Mouse (Mus musculus) v-Abl transformed pro-B cells (cell line): ENCODE data around the gene Gtf2e1.

Experiments
- in situ Hi-C, 2 experiments: fragments of 400-800 bp; cut with MboI; formaldehyde crosslinking; loops; one replicate each; pipeline ENCODE4 v1.15.1; 2025; ENCODE audit not compliant: unreplicated experiment in 2 of 2

Gene Gtf2e1

DNA sequence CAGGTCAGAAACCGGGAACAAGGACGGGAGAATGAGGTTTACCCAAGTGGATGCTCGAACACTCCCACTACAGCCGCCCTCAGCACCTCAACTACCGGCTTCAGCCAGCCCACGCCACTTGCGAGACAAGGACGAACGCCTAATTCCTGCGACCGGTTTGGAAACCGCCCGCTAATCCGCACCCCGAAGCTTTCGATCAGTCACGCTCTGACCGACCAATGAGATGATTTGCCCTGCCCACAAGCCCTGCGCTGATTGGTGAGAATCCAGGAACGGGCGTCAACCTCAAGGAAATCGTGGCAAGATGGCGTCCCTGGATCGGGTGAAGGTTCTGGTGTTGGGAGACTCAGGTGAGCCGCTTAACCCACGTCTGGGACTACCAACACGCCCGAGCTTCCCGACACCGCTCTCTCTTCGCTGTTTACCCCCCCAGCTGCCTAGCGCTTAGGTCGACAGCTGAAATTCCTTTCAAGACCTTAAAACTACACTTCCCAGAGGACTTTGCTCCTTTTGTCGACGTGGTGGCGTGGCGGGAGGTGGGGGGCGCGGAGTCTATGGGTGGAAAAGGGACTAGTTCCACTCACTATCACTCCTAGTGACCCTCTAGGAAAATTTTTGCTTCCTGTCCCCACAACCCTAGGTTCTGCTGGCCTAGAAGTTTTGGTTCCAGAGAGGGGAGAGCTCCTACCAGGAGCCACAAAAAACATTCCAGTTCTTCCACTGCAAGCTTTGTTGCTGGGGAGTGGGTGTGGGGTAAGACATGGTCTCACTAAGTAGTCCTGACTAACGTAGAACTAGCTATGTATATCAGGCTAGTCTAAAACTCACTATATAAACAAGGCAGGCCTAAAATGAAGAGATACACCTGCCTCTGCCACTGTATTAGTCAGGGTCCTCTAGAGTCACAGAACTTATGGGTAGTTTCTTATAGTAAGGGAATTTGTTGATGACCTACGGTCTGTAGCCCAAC lies at the start of gene Gtf2e1, which contains the start of gene Rabl3:
Gene Gtf2e1, minus strand, starts transcription at position 179 of the 970 bp plus-strand sequence.
Gene Rabl3, plus strand, starts transcription at position 275 of the 970 bp plus-strand sequence.
- in situ Hi-C loops = loop anchor here (5.0 to 25.0 kb wide), 6 partner anchors 112 to 1453 kb away; partner anchors contain the start of genes Eaf2 (in 2 of the 2), Golgb1 (in 2 of the 2), Ndufb4 (in 2 of the 2) and Timmdc1 (in 2 of the 2)

DNA sequence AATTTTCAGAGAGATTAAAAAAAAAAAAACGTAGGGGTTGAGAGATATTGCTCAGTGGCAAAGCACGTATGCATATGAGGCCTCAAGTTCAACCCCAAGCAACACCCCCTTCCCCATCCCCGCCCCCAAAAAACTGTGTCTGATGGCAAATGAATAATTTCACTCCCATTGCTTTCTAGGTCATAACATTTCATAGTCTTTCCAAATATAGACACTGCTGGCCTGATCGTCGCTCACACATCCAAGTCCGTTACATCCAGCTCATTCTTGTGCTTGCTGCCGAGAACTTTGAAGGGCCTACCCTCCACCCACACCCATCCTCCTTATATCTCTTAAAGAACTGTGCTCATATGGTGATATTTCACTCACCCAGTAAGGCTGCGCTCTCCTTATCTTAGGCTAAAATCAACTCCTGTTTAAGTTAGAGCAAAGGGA lies 45.6 kb upstream of the Gtf2e1 start:
- in situ Hi-C loops = no loop called here

DNA sequence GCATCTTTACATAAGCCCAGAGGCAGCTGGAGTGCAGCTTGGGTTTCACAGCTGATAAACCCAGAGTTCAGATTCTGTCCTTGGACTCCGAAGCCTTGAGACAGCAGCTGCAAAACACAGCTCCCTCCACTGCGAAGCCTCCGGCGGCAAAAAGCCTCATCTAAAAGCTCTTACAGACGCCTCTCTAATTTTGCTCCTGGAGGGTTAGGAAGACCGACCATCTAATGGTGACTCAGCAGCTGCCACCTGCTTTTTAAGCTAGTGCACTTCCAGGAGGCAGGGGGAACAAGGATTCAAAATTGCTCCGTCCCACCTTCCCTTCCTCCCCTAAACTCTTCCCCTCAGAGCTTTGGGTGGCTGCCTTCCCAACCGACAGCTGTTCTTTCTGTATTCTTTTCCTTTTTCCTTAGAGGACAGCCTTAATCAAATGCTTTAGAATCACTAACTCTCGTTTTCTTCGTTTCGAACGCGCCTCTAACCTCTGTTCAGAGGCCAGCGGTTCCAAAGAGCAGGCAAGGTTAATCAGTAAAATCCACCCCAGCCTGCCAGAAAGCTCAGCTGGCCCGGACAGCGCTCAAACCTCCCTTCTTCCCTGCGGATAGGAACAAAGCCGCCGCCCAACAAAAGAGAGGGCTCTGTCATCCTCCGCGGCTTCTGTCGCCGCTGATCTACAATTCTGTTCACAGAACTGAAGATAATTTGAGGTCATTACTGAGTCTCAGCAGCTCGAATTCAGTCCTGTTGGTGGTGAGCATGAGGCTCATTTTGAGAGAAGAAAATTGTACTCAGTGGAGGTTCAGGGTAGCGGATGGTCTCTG lies 44.8 kb upstream of the Gtf2e1 start:
- in situ Hi-C loops = no loop called here

DNA sequence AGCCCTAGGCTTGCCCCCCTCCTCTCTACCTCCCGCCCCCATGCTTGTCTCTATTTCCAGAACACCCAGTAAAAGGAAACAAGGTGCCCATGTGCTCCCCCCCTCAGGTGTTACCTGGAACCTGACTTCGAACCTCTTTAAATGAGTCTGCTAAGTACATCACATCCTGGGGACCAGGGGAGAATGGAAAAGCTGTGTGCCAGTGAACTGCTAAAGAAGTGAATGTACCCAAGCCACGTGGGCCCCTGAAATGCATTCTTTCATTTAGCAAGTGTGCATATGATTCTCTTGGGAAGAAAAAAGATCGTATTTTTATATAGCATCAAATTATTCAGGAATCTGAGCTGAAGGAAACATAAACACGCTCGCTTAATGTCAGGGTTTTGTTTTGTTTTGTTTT lies 44.2 kb upstream of the Gtf2e1 start:
- in situ Hi-C loops = no loop called here

DNA sequence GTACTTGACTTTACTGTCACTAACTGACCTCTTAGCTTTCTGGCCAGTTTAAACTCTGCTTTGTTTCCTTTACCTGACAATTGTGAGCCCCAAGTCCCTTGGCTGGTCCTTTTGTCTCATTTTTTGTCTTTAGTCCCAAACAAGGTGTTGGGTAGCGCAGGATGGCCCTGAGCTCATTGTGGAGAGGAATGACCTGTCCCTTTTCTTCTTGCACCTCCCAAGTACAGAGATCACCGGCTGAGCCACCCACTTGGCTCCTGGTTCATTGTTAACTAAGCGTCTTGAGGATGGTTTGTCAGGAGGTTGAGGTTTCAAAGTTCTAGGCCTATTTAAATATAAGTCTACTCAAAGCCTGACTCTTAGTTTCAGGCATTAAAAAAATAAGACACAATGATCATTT lies 43.7 kb upstream of the Gtf2e1 start:
- in situ Hi-C loops = no loop called here

DNA sequence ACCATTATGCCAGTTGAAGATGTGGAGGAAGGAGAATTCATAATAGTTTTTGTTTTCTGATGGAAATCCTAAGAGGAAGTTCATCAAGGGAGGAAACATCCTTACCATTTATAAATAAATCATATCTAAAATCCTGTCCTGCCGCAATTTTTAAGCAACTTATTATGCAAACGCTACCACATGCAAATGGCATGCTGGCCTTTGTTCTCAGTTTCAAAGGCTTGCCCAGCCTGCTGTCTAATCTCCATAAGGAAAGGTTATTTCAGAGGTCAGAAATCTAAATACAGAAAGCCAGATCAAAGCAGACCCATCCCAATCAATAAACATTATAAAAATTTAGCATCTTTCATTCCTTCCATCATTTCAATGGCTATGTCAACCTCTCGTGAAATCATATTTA lies 42.3 kb upstream of the Gtf2e1 start:
- in situ Hi-C loops = no loop called here

DNA sequence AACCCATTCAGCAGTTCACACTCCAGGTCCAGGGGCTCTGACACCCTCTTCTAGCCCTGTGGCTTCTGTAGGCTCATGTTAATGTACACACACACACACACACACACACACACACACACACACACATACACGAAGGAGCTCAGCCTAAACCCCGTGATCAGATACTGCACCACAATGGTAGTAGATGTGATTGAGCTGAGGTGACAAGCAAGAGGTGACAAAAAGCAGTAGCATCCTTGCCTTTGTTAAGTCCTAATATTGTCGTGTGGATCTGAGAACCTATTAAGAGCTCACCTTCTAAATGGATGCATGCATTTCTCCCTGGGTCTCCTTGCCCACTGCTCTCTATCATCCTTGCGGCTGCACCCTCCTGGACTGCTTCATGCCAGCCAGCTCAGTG lies 41.1 kb upstream of the Gtf2e1 start:
- in situ Hi-C loops = no loop called here

DNA sequence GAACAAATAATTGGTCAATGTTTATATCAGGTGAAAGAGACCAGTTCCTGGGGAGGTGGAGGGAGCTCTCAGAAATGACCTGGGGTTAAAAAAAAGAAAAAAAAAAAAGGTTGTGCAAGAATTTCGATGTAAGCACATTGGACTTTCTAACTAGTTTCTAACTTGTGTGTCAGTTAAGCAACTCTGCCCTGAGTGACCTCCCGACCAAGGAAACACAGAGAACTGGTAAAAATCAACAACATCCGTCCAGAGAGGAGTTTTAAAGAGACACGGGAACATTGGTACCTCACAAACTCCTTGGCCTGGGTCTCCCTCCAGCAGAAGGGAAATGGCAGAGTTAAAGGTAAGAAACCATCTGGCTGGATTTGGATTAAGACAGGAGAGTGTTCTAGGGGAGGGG lies 40.4 kb upstream of the Gtf2e1 start, which contains the start of gene Hgd:
Gene Hgd, plus strand, starts transcription at position 160 of the 400 bp plus-strand sequence.
- in situ Hi-C loops = no loop called here

DNA sequence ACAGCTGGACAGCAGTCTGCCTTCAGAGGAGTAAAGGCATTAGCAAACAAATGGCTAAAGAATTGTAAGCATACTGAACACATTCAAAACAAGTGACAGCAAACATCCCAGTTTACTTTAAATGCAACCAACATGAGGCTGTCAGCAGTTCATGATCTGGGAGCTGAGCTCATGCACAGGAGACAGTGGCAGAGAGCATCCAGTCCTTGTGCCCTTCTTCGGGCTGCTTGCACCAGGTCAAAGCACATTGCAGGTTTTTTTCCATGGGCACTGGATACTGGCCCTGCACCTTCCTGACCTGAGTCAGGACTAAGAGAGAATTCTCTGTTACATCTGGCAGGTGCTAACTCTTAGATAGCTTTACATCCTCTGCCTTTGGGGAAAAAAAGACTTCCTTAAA lies 40.0 kb upstream of the Gtf2e1 start:
- in situ Hi-C loops = no loop called here

DNA sequence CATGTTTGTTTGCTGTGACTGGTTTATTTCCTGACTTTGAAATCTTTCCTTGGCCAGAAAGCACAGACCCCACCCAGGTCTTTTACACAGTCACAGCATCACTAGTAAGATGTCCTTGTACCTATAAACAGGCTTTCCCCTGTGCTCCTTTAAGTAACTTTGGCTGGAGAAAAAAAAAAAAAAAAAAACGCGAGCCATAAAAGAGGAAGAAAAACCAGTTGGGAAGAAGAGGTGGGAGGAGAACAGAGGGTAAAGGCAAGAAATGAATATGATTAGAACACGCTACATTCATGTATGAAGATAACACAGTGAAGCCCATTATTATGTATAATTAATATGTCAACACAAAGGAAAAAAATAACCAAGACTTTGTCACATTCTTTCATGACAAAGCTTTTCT lies 35.7 kb upstream of the Gtf2e1 start:
- in situ Hi-C loops = no loop called here

DNA sequence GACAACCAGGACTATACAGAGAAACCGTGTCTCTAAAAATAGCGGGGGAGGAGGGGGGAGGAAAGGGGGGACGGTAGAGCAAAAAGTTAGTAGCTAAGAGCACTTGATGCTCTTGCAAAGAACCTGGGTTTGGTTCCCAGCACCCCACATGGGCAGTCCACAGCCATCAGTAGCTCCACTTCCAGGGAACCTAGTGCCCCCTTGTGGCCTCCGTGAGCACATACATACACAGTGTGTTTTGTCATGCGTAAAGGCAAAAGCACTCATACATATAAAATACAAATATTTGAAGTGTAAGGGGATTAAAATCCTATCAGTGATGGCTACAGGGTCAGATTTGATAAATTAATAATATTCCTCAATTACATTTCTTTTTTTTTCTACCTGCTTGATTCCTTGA lies 33.5 kb upstream of the Gtf2e1 start:
- in situ Hi-C loops = no loop called here

DNA sequence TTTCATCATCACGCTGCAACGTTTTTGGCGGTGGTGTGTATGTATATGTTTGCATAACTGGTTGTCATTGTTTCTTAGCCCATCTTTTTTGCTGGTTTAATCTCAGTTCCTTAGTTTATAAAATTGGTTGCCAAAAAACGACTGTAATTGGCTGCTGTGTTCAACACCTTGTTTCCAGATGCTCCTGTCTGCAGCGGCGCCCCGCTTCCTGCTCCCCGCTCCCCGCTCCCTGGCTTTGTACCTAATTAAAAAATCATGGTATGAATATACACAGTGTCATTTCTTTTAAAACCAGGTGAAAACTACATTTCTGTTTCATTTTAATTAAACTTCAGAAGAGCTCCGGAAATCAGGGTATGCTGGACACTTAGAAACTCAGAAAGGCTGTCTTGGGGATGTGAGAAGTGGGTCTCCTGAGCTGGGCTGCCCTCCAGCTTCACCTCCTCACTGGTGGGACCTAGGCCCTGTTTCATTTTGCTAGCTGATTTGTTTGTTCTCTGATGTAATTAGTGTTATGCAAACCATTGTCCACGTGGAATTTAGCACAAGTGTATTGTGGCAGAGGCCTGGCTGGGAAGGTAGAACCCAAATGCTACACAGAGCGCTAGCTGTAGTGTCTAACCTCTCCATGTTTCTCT lies 32.6 kb upstream of the Gtf2e1 start:
- in situ Hi-C loops = no loop called here

DNA sequence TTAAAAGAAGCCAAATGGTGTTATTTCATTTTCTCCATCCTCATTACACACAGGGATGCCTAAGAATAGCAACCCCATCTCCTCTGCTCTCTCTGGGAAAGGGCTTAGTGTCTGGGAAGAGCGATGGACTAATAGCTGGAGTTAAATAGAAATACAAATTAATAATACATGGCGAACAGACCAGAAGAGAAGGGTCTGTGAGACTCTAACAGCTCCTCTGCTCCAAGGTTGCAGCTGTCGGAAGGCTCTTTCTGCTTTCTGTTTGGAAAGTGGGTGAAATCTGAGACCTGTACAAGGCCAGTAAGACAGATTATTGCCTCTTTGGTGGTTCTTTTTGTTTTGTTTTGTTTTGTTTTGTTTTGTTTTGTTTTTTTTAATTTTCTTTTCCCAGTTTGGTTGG lies 32.0 kb upstream of the Gtf2e1 start:
- in situ Hi-C loops = no loop called here

DNA sequence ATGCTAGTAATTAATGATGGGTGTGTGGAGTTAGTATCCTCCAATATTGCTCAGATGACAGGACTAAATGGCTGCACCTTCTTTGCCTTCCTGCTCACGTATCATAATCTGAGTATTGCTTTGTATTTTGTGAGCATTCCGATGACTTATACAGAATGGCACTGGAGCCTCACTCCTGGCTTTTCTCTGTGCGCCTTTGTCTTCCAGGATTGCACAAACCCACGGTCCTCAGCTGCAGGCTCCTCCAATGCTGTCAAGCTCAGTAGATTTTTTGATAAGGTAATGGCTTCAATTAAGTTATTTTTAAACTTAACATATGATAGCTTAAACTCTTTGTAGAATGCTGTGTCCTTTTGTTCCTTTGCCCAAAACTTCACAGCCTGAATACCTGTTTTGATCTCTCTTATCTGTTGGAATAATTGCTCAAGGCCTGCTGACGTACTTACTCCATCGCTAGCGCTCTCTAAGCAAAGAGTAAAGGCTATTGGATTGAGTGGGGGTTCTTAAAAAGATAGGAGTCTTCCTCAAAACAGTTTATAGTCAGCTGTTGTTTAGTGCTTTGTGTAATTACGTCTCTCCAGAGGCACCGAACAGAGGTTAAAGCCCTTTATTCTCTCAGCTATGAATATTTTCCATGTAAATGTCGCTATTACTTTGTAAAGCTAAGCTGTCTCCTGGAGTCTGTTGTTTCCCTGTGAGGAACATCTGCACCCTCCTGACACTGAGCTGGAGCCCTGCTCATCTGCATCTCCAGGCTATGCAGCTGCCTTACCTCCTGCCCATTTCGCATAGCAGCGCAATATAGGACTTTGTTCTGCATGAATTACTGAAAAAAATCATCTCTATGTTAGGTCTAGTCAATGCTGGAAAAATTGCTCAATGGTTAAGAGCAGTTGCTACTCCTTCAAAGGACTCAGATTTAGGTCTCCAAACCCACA lies 27.8 kb upstream of the Gtf2e1 start:
- in situ Hi-C loops = no loop called here

DNA sequence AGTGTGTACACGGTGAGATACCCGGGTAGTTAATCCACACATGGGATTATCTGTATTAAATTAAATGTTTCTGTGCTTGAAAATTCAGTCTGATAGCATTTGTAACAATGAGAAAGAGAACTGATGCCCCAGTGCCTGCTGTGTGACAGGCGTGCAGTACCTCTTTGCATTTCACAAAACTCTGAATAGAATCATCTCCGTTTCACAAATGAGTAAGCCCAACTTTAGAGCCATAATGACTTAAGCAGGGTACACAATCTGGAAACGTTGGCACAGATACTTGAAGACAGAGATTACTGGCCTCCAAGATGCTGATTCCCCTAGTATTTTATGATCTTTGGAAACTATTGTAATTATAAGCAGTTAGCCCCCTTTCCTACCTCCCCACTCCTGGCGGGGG lies 26.5 kb upstream of the Gtf2e1 start:
- in situ Hi-C loops = no loop called here

DNA sequence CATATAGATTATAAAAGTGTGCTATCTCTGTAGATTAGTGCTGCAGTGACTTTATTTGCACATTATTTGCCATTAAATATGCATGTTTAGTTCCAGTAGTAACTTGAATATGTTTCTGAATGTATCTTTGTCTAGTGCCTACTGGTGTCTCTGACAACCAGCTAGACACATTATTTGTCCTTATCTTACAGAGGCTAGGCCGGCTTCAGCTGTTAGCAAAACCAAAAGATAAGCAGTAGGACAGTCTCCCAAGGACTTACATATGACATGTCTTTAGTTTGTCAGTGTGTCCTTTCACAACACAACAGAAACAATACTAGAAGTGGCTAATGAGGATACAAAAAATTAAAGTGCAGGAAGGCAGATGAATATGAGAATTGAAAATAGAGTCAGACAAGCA lies 25.5 kb upstream of the Gtf2e1 start:
- in situ Hi-C loops = no loop called here

DNA sequence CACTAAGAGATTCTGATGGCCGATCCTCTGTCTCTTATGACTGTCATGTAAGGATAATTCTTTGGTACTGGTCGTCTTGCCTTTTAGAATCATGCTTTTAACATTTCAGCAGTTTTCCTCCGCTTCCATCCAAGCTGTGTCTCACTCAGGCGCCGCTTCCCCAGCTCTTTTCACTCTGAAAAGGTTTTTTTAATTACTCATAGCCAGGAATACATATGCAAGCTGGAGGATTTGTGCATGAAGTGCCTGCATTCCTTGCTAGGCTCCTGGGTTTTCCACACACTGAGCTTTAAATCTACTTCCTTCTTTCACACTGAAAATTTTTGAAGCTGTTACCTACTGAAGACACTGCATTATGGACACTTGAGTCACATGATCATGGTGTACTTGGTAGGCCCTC lies 23.4 kb upstream of the Gtf2e1 start:
- in situ Hi-C loops = no loop called here

DNA sequence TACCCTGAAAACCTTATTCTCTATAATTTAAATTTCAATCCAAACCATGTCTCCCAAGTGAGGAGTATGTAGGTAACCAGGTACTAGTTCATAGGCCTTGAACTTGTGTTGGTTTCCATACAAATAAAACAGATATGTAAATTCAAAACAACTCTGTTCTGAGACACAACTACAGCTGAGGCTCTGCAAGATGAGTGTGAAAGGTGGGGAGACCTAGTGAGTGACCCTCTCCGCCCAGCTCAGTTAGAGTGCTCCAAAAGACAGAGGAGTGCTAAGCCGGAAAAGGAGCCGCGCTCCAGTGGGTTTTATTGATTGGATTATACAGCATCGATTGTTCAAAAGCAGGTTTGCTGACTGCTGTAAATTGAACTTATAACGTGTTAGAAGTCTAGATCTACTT lies 22.8 kb upstream of the Gtf2e1 start:
- in situ Hi-C loops = no loop called here

DNA sequence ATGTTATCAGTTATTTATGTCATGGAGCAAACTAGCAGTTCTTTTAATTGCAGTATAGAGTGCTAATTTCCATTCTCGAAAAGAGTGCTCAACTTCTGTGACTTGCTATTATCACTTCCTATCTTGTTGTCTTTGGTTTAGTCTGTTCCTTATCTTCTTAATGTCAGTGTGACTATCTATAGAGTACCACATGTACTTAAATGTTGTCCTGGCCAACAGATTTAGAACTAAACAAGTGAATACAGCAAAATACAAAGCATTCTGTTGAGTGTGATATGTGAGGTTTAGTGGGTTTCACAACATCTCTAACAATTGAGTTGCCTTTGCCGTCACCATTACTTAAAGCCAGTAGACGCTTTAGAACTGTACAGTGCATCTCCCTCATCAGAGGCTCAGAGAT lies 13.2 kb upstream of the Gtf2e1 start:
- in situ Hi-C loops = no loop called here

DNA sequence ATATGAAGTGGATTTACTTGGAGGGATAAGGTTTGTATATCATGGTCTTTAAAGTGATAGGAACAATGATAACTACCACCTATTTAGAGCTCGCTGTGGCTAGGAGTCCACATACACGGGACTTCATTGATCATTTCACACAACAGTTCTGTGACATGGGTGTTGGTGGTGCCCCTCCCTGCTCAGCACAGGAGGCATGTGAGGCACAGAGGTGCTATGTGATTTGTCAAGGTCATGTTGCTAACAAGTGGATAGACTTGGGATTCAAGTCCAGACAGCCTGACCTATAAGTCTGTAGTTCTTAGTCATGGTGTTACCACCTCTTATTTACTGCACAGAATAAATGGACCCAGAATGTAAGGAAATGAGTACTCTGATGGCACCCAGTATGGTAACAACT lies 11.4 kb upstream of the Gtf2e1 start:
- in situ Hi-C loops = no loop called here
